Mouse (Mus musculus): ENCODE measurements at regions not wholly inside any gene's neighbourhood (a gene's known extent, or its start where the extent isn't known, plus 50 kb on each side); places are given as distances from the start of the nearest gene placed in this dataset.

DNA sequence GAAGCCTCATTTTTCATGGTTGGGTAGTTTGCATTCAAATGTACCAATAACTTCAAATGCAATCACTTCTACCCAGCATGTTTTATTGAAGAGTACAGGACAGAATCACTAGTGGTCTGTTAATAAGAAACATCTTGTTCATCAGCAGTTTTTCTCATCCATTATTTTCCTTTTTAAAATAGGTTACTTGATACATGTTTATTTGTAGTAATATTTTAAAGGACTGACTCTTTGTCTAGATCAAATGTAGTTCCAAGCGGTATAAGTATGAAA is 79.0 kb upstream of the Tram1l1 start:
- TF ChIP-seq CTCF (conservative IDR thresholded peaks at IDR 0.05; ENCODE audit: low read length) (no peak), NANOG (IDR thresholded peaks at IDR 0.05; ENCODE audit: borderline replicate concordance, low read length) (no peak), POU5F1 (IDR thresholded peaks at IDR 0.05; ENCODE audit: borderline replicate concordance, low read length) (no peak)
